Mouse (Mus musculus): ENCODE results near the gene Ppp1cb. TPM values are rescaled to one million over a fixed set of nuclear protein-coding genes. Genes with fewer than 3 reads are reported as not detected.
A peak's percentile ranks its signal among the peaks of the same experiment; 100 is the strongest.

The Ppp1cb gene
- polyA plus RNA-seq, 1 experiment from 2014 or later: 220 TPM

DNA sequence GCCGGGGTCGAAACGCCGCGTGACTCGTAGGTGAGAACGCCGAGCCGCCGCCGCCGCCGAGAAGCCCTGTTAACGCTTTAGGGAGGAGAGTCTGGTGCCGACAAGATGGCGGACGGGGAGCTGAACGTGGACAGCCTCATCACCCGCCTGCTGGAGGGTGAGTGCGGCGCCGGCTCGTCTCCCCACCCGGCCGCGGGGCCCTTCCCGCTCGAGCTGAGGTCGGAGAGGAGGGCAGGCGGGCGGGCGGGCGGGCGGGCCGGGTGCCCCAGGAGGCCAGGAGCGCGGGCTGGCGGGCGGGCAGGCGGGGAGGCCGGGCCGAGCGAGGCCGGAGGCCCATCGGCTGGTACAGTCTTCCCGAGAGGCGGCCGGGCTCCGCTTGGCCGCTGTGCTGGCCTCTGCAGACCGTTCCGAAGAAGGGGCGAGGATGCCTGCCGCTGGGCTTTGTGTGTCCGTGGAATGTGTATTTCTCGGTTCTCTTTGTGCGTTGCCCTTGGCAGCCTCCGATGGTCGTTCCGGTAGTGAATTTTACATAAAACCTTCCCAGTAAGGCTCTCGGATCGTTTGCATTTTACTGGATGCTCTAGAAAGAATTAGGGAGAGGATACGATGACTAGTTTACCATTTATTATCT lies 723 bp downstream of the Ppp1cb start:
- DNase-seq (ENCODE audit: low spot score): no peak

GRCm38 (mm10) chr5:32459882-32460751 lies 1.5 kb downstream of the Ppp1cb start:
- H3K27me3 ChIP-seq (ENCODE audit: control insufficient read depth, insufficient read depth, low read length): no peaks in the 10 kb centered on the region
- H3K36me3 ChIP-seq (ENCODE audit: control insufficient read depth, insufficient read depth, low read length): no peaks in the 10 kb centered on the region
- peaks cover 5% of the 10 kb centered on the region; the same call in 1 of the 2 replicates for H3K4me1 ChIP-seq (replicated peaks; ENCODE audit: control insufficient read depth, insufficient read depth, low read length)
- H3K9me3 ChIP-seq (ENCODE audit: control insufficient read depth, low read length): no peaks in the 10 kb centered on the region
- under 1% methylated on average over 19 of the region's 19 CpGs for WGBS
- peak overlapping the region; percentile 99 for H3K27ac ChIP-seq (ENCODE audit: low read depth, low read length)
- peak overlapping the region; percentile 96 for H3K4me3 ChIP-seq (ENCODE audit: low read depth, low read length)
- H3K4me2 ChIP-seq (ENCODE audit: low read depth, low read length, severe bottlenecking): peak overlapping the region; percentile 57
- no peak for ATAC-seq (replicated peaks; ENCODE audit: low FRiP score)
- no peak for DNase-seq (ENCODE audit: low spot score)
- peak overlapping the region; percentile 98 for H3K9ac ChIP-seq (ENCODE audit: low read length)

More for the DNA sequence above, 723 bp downstream of the Ppp1cb start:
- Histone ChIP-seq H3K4me2 (ENCODE audit: low read depth, low read length, severe bottlenecking) (peak overlapping the region; percentile 57), H3K4me3 (ENCODE audit: low read depth, low read length) (peak overlapping the region; percentile 96), H3K9me3 (ENCODE audit: control insufficient read depth, low read length) (no peaks in the 10 kb centered on the region), H3K9ac (ENCODE audit: low read length) (peak overlapping the region; percentile 98), H3K27ac (ENCODE audit: low read depth, low read length) (peak overlapping the region; percentile 99), H3K36me3 (ENCODE audit: control insufficient read depth, insufficient read depth, low read length) (no peaks in the 10 kb centered on the region), H3K4me1 (replicated peaks; ENCODE audit: control insufficient read depth, insufficient read depth, low read length) (peaks cover 5% of the 10 kb centered on the region; the same call in 1 of the 2 replicates), H3K27me3 (ENCODE audit: control insufficient read depth, insufficient read depth, low read length) (no peaks in the 10 kb centered on the region)
- under 1% methylated on average over 43 of the region's 63 CpGs for WGBS
- ATAC-seq (replicated peaks; ENCODE audit: low FRiP score): peak; percentile 82

DNA sequence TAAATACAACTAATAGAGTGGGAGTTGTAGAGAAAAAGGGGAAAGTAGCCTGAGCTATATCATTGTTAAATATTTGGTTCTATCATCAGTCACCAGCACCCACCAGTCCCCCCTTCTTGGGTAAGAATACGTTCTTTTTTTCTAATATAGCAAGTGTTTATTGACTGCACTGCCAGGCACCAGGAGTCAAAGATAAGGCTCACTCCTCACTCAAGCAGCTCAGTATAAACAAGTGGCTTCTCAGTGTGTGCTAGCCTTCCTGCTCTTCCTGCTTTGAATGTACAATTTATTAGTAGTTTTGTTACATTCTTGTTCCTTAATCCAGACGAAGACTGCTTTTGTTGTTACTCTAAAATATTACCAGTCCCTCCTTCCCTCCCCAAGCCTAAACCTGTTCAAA lies 2.3 kb downstream of the Ppp1cb start:
- ATAC-seq (replicated peaks; ENCODE audit: low FRiP score): no peak
- Histone ChIP-seq H3K36me3 (ENCODE audit: control insufficient read depth, insufficient read depth, low read length) (no peaks in the 10 kb centered on the region), H3K27me3 (ENCODE audit: control insufficient read depth, insufficient read depth, low read length) (no peaks in the 10 kb centered on the region), H3K27ac (ENCODE audit: low read depth, low read length) (no peak overlapping the region), H3K4me2 (ENCODE audit: low read depth, low read length, severe bottlenecking) (peak overlapping the region; percentile 38; the same call in 1 of the 2 replicates), H3K9ac (ENCODE audit: low read length) (no peak overlapping the region), H3K9me3 (ENCODE audit: control insufficient read depth, low read length) (no peaks in the 10 kb centered on the region), H3K4me3 (ENCODE audit: low read depth, low read length) (peak overlapping the region; percentile 12), H3K4me1 (replicated peaks; ENCODE audit: control insufficient read depth, insufficient read depth, low read length) (peaks cover 5% of the 10 kb centered on the region; the same call in 1 of the 2 replicates)
- 77% methylated on average over 2 of the region's 2 CpGs for WGBS
- DNase-seq (ENCODE audit: low spot score): no peak

DNA sequence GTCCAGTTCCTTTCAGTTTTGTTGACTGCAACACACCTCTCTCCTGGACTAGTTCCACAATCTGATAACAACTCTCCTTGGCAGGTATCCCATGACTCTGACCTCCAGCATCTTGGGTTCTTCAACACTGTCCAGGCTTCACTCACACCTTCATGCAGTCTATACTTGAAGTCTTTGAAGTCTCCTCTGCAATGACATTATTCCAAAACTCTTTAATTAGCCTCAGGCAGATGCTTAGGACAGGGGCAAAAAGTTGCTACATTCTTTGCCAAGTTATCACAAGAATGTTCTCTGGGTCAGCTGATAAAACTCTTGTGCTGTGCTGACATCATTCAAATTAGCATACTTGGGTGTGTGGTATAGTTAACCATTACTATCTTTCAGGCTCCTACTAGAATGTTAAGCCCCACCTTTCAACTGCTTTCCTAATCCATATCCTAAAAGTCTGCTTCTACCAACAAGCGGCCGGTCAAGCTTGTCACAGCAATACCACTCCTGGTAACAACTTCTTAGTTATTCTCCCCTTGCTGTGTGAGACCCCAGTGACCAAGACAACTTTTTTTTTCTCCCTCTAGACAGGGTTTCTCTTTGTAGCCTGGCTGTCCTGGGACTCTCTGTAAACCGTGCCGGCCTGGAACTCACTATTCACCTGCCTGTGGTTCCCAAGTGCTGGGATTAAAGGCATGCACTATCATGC lies 13.8 kb downstream of the Ppp1cb start:
- Histone ChIP-seq H3K4me2 (ENCODE audit: low read depth, low read length, severe bottlenecking) (no peak overlapping the region), H3K4me3 (ENCODE audit: low read depth, low read length) (no peak overlapping the region), H3K27me3 (ENCODE audit: control insufficient read depth, insufficient read depth, low read length) (no peaks in the 10 kb centered on the region), H3K9me3 (ENCODE audit: control insufficient read depth, low read length) (no peaks in the 10 kb centered on the region), H3K27ac (ENCODE audit: low read depth, low read length) (no peak overlapping the region), H3K9ac (ENCODE audit: low read length) (no peak overlapping the region), H3K36me3 (ENCODE audit: control insufficient read depth, insufficient read depth, low read length) (no peaks in the 10 kb centered on the region), H3K4me1 (replicated peaks; ENCODE audit: control insufficient read depth, insufficient read depth, low read length) (0 out of 2 replicates have a peak, but pooled peaks cover 2% of the 10 kb centered on the region)
- DNase-seq (ENCODE audit: low spot score): no peak
- no peak for ATAC-seq (replicated peaks; ENCODE audit: low FRiP score)
- 90% methylated on average over 4 of the region's 4 CpGs for WGBS

DNA sequence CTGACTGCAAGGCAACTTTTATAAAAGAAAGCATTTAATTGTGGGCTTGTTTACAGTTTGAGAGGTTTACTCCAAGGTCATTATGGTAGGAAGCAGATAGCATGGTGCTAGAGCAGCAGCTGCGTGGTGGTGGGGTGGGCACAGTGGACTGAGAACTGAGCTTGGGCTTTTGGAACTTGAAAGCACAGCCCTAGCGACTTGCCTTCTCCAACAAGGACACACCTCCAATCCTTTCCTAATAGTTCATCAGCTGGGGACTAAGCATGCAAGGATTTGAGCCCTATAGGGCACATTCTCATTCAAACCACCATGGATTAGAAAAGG lies 14.3 kb downstream of the Ppp1cb start:
- Histone ChIP-seq H3K4me2 (ENCODE audit: low read depth, low read length, severe bottlenecking) (no peak overlapping the region), H3K9me3 (ENCODE audit: control insufficient read depth, low read length) (no peaks in the 10 kb centered on the region), H3K4me1 (replicated peaks; ENCODE audit: control insufficient read depth, insufficient read depth, low read length) (0 out of 2 replicates have a peak, but pooled peaks cover 2% of the 10 kb centered on the region), H3K9ac (ENCODE audit: low read length) (no peak overlapping the region), H3K36me3 (ENCODE audit: control insufficient read depth, insufficient read depth, low read length) (no peaks in the 10 kb centered on the region), H3K27me3 (ENCODE audit: control insufficient read depth, insufficient read depth, low read length) (no peaks in the 10 kb centered on the region), H3K27ac (ENCODE audit: low read depth, low read length) (no peak overlapping the region), H3K4me3 (ENCODE audit: low read depth, low read length) (no peak overlapping the region)
- ATAC-seq (replicated peaks; ENCODE audit: low FRiP score) (no peak), DNase-seq (ENCODE audit: low spot score) (no peak)
- 91% methylated on average over 2 of the region's 2 CpGs for WGBS

DNA sequence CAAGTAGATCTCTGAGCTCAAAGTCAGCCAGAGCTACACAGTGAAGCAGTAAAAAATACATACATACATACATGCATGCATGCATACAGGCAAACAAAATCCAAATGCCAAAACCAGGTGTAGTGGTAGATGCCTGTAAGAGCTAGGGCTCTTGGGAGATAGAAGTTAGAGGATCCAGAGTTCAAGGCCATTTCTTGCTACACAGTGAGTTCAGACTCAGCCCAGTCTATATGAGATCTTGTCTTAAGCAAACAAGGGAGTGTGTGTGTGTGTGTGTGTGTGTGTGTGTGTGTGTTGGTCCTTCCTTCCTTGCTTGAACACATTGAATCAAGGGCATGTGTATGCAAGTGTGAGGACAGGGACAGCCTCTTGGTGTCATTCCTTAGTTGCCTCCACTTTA lies 17.9 kb downstream of the Ppp1cb start:
- H3K9me3 ChIP-seq (ENCODE audit: control insufficient read depth, low read length): no peaks in the 10 kb centered on the region
- peaks cover 8% of the 10 kb centered on the region for H3K36me3 ChIP-seq (ENCODE audit: control insufficient read depth, insufficient read depth, low read length)

GRCm38 (mm10) chr5:32478972-32479371 lies 20.3 kb downstream of the Ppp1cb start:
- no peak for ATAC-seq (replicated peaks; ENCODE audit: low FRiP score)
- Histone ChIP-seq H3K4me3 (ENCODE audit: low read depth, low read length) (no peak overlapping the region), H3K36me3 (ENCODE audit: control insufficient read depth, insufficient read depth, low read length) (peaks cover 8% of the 10 kb centered on the region), H3K4me2 (ENCODE audit: low read depth, low read length, severe bottlenecking) (no peak overlapping the region), H3K9ac (ENCODE audit: low read length) (no peak overlapping the region), H3K27me3 (ENCODE audit: control insufficient read depth, insufficient read depth, low read length) (no peaks in the 10 kb centered on the region), H3K4me1 (replicated peaks; ENCODE audit: control insufficient read depth, insufficient read depth, low read length) (no peaks in the 10 kb centered on the region), H3K27ac (ENCODE audit: low read depth, low read length) (no peak overlapping the region), H3K9me3 (ENCODE audit: control insufficient read depth, low read length) (no peaks in the 10 kb centered on the region)
- WGBS: 91% methylated on average over 4 of the region's 4 CpGs
- DNase-seq (ENCODE audit: low spot score): no peak

More for the DNA sequence above, 17.9 kb downstream of the Ppp1cb start:
- no peak overlapping the region for H3K4me3 ChIP-seq (ENCODE audit: low read depth, low read length)
- H3K27ac ChIP-seq (ENCODE audit: low read depth, low read length): no peak overlapping the region
- H3K4me2 ChIP-seq (ENCODE audit: low read depth, low read length, severe bottlenecking): no peak overlapping the region
- 0 out of 2 replicates have a peak, but pooled peaks cover 2% of the 10 kb centered on the region for H3K4me1 ChIP-seq (replicated peaks; ENCODE audit: control insufficient read depth, insufficient read depth, low read length)
- no peaks in the 10 kb centered on the region for H3K27me3 ChIP-seq (ENCODE audit: control insufficient read depth, insufficient read depth, low read length)
- H3K9ac ChIP-seq (ENCODE audit: low read length): no peak overlapping the region
- DNase-seq (ENCODE audit: low spot score): no peak
- no peak for ATAC-seq (replicated peaks; ENCODE audit: low FRiP score)

DNA sequence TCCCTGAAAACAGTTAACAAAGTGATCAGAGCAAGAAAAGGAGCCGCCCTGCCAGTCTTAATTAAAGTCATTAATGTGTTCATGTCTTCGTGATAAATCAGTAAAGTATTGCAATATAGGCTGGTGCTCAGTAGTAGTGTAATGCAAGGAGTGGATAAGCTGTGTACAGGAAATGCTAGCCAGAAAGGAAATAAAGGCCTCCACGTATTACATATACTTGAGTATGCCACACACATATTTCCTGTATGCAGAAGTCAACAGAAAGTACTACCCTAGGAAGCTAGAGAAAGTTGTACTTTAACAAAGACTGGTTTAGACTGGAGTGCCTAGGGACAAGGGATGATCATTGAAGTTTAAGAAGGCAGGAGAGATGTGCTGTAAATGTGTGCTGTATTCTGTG lies 26.8 kb downstream of the Ppp1cb start:
- peaks cover 4% of the 10 kb centered on the region; the same call in 1 of the 2 replicates for H3K36me3 ChIP-seq (ENCODE audit: control insufficient read depth, insufficient read depth, low read length)
- H3K27me3 ChIP-seq (ENCODE audit: control insufficient read depth, insufficient read depth, low read length): no peaks in the 10 kb centered on the region
- H3K4me2 ChIP-seq (ENCODE audit: low read depth, low read length, severe bottlenecking): no peak overlapping the region
- no peak for ATAC-seq (replicated peaks; ENCODE audit: low FRiP score)
- H3K9ac ChIP-seq (ENCODE audit: low read length): no peak overlapping the region
- DNase-seq (ENCODE audit: low spot score): no peak
- H3K27ac ChIP-seq (ENCODE audit: low read depth, low read length): no peak overlapping the region
- H3K4me3 ChIP-seq (ENCODE audit: low read depth, low read length): no peak overlapping the region
- H3K4me1 ChIP-seq (replicated peaks; ENCODE audit: control insufficient read depth, insufficient read depth, low read length): no peaks in the 10 kb centered on the region
- H3K9me3 ChIP-seq (ENCODE audit: control insufficient read depth, low read length): no peaks in the 10 kb centered on the region
- 90% methylated on average over 3 of the region's 3 CpGs for WGBS
